Mouse (Mus musculus) cortical plate, adult 2 months (tissue): ENCODE results near the gene Gjb3.

ENCODE experiments used
- CTCF ChIP-seq: fragments of 200-500 bp; IDR thresholded peaks from 2 replicates; pipeline ENCODE4 v1.5.1; 2011; ENCODE audit warnings: mild to moderate bottlenecking, control low read depth, low read length; ENCODE audit not compliant: insufficient read depth; ENCODE audit errors: extremely low read depth
- POLR2A ChIP-seq: fragments of 200-500 bp; IDR thresholded peaks from 2 replicates; pipeline ENCODE4 v1.6.1; 2011; ENCODE audit warnings: mild to moderate bottlenecking, low read length, control low read depth; ENCODE audit not compliant: insufficient read depth; ENCODE audit errors: extremely low read depth

DNA sequence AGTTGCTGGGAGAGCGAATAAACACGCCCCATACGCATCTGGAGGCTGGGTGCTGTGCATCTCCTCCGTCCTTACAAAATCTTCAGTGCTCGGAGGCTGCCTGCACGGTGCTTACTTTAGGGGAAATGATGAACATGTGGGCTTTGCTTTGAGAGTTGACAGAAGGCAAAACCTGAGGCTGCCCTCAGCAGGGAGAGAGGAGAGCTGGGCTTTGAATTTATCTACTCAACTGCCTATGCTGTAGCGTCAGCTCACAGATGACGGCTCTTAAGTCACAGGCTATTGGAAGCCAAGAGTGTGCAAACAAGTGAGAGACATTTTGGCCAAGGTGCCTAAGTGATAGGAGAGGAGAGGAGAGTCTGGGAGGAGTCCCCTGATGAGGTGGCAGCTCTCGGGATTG, 51.4 kb downstream of the Gjb3 start:
- TF ChIP-seq POLR2A (no peak), CTCF (no peak)
